Mouse (Mus musculus) lung, postnatal 0 days (tissue): ENCODE data around the gene Rnh1. TPM values are rescaled to one million over a fixed set of nuclear protein-coding genes. Genes with fewer than 3 reads are reported as not detected.

ENCODE experiments used
- ATAC-seq: fragments of 200-750 bp; cut with Nextera tagmentation; 2 replicates; pipeline ENCODE4 v1.8.0; 2017; ENCODE audit warnings: moderate library complexity
- DNase-seq: peaks from one replicate; pipeline ENCODE4 v3.0.0-alpha.2; 2016; ENCODE audit warnings: low spot score
- H3K27ac ChIP-seq: fragments of 300-500 bp; sonication (generic); 2 replicates; pipeline ENCODE4 v1.5.1; 2014; ENCODE audit warnings: antibody characterized with exemption, mild to moderate bottlenecking, low read length, mixed read lengths
- H3K27me3 ChIP-seq: fragments of 300-500 bp; sonication (generic); replicated peaks from 2 replicates; pipeline ENCODE4 v1.6.1; 2014; ENCODE audit warnings: low read length, mixed read lengths; ENCODE audit not compliant: insufficient read depth
- H3K36me3 ChIP-seq: fragments of 300-500 bp; sonication (generic); 2 replicates; pipeline ENCODE4 v1.6.1; 2014; ENCODE audit warnings: low read length, mixed read lengths; ENCODE audit not compliant: insufficient read depth
- H3K4me1 ChIP-seq: fragments of 300-500 bp; sonication (generic); 2 replicates; pipeline ENCODE4 v1.6.1; 2014; ENCODE audit warnings: antibody characterized with exemption, low read depth, low read length, mixed read lengths; ENCODE audit not compliant: insufficient read depth
- H3K4me2 ChIP-seq: fragments of 300-500 bp; sonication (generic); replicated peaks from 2 replicates; pipeline ENCODE4 v1.6.1; 2014; ENCODE audit warnings: low read depth, mild to moderate bottlenecking, low read length, moderate library complexity, mixed read lengths
- H3K4me3 ChIP-seq: fragments of 300-500 bp; sonication (generic); 2 replicates; pipeline ENCODE4 v1.5.1; 2014; ENCODE audit warnings: low read depth, low read length
- H3K9ac ChIP-seq: fragments of 300-500 bp; sonication (generic); replicated peaks from 2 replicates; pipeline ENCODE4 v1.6.1; 2014; ENCODE audit warnings: low read depth, mild to moderate bottlenecking
- H3K9me3 ChIP-seq: fragments of 300-500 bp; sonication (generic); 2 replicates; pipeline ENCODE4 v1.6.1; 2016; ENCODE audit warnings: low read length, mixed read lengths
- CTCF ChIP-seq: IDR thresholded peaks from 2 replicates; pipeline ENCODE4 v1.5.1; 2016; ENCODE audit warnings: antibody characterized with exemption, mild to moderate bottlenecking
- EP300 ChIP-seq: IDR thresholded peaks from 2 replicates; pipeline ENCODE4 v1.6.1; 2016; ENCODE audit warnings: antibody characterized with exemption, mild to moderate bottlenecking, control low read depth
- WGBS: fragments of 180-500 bp; shearing (Covaris S2); extraction: QIAGEN DNeasy Blood & Tissue Kit; methylation state at CpG from one replicate; pipeline ENCODE4 v1.1.7; 2014; 5-methylcytosine and 5-hydroxymethylcytosine counted together
- polyA plus RNA-seq: library from polyadenylated mRNA; unstranded; fragments of >200 nt; fragmentation: Nextera tagmentation; extraction: Ambion mirVana; gene quantifications from 2 replicates; pipeline ENCODE4 v1.2.1, GENCODE M21; 2015

Gene Rnh1
- polyA plus RNA-seq, 1 experiment from 2014 or later, result 187 TPM

- Histone ChIP-seq H3K36me3 (peaks cover 29% of the 10 kb centered on the region), H3K9ac (no peak overlapping the region), H3K9me3 (no peaks in the 10 kb centered on the region), H3K4me2 (peak overlapping the region; percentile 93), H3K27ac (no peak overlapping the region), H3K4me1 (peaks cover 14% of the 10 kb centered on the region; the same call in 1 of the 2 replicates), H3K4me3 (no peak overlapping the region), H3K27me3 (no peaks in the 10 kb centered on the region)
- DNase-seq (no peak), ATAC-seq (no peak)
- 86% methylated on average over 24 of the region's 24 CpGs for WGBS
- TF ChIP-seq EP300, result no peak
- no peak for TF ChIP-seq CTCF
Measured at GRCm38 (mm10) chr7:141191796-141192685, 19.4 kb upstream of the Rnh1 start.

DNA sequence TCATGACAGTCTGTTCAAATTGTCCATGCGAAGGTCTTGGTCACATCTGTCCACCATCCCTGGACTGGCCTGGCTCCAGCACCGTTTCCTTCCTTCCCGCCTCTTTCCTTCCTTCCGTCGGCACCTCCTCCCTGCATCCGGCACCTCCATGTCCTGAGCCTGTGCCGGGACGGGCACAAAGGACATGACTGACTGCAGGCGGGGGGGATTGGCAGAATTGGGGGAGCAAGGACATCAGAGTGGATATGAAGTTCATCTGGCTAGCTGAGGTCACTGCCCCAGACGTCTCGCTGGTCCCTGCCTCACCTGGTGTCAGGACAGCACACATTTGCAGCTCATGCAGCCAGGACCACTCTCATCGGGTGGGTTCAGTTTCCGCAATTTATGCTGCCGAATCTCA lies 18.4 kb upstream of the Rnh1 start:
- H3K9ac ChIP-seq, result no peak overlapping the region
- no peaks in the 10 kb centered on the region for H3K9me3 ChIP-seq
- H3K27ac ChIP-seq, result no peak overlapping the region
- DNase-seq (peak; percentile 24), ATAC-seq (no peak)
- 78% methylated on average over 14 of the region's 14 CpGs for WGBS
- no peak for TF ChIP-seq EP300
- no peak for TF ChIP-seq CTCF
- H3K27me3 ChIP-seq, result no peaks in the 10 kb centered on the region
- no peak overlapping the region for H3K4me2 ChIP-seq
- peaks cover 29% of the 10 kb centered on the region for H3K36me3 ChIP-seq
- H3K4me1 ChIP-seq, result peaks cover 14% of the 10 kb centered on the region; the same call in 1 of the 2 replicates
- H3K4me3 ChIP-seq, result no peak overlapping the region

DNA sequence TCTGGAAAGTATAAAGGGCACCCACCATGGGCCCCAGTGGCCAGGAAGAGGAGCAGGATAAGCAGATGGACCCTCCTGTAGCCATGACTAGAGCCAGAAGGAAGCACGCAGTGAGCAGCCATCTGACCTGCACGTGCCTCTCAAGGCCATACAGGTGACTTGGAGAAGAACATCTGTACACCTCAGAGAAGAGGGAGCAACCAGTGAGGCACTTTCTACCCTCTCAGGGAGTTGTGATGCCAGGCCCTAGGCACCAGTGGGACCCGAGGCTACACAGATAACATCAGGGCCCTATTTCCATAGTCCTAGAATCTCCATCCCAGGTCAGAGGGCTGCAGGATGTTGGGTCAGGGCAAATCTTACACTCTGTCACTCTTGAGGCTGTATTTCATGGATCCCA lies 17.6 kb upstream of the Rnh1 start:
- no peak overlapping the region for H3K4me3 ChIP-seq

GRCm38 (mm10) chr7:141188733-141189132 lies 16.1 kb upstream of the Rnh1 start:
- peaks cover 29% of the 10 kb centered on the region for H3K36me3 ChIP-seq
- ATAC-seq (no peak), DNase-seq (no peak)
- H3K4me1 ChIP-seq, result peaks cover 14% of the 10 kb centered on the region; the same call in 1 of the 2 replicates
- no peak overlapping the region for H3K4me2 ChIP-seq
- H3K4me3 ChIP-seq, result no peak overlapping the region
- no peaks in the 10 kb centered on the region for H3K9me3 ChIP-seq
- TF ChIP-seq EP300 (no peak), CTCF (no peak)
- H3K27me3 ChIP-seq, result no peaks in the 10 kb centered on the region
- H3K9ac ChIP-seq, result no peak overlapping the region
- WGBS, result 85% methylated on average over 3 of the region's 3 CpGs
- no peak overlapping the region for H3K27ac ChIP-seq

More for the DNA sequence above, 17.6 kb upstream of the Rnh1 start:
- Histone ChIP-seq H3K4me2 (no peak overlapping the region), H3K9ac (no peak overlapping the region), H3K4me1 (peaks cover 14% of the 10 kb centered on the region; the same call in 1 of the 2 replicates), H3K27ac (no peak overlapping the region), H3K27me3 (no peaks in the 10 kb centered on the region), H3K36me3 (peaks cover 29% of the 10 kb centered on the region), H3K9me3 (no peaks in the 10 kb centered on the region)
- TF ChIP-seq EP300 (no peak), CTCF (no peak)
- DNase-seq, result no peak
- ATAC-seq, result no peak
- WGBS, result 92% methylated on average over 3 of the region's 3 CpGs

GRCm38 (mm10) chr7:141188194-141188593 lies 15.5 kb upstream of the Rnh1 start:
- peaks cover 13% of the 10 kb centered on the region; the same call in 1 of the 2 replicates for H3K4me1 ChIP-seq
- H3K27ac ChIP-seq, result no peak overlapping the region
- TF ChIP-seq CTCF (no peak), EP300 (no peak)
- H3K36me3 ChIP-seq, result peaks cover 29% of the 10 kb centered on the region
- no peak overlapping the region for H3K4me3 ChIP-seq
- 67% methylated on average over 3 of the region's 3 CpGs for WGBS
- H3K4me2 ChIP-seq, result no peak overlapping the region
- no peak overlapping the region for H3K9ac ChIP-seq
- no peaks in the 10 kb centered on the region for H3K27me3 ChIP-seq
- DNase-seq, result no peak
- ATAC-seq, result no peak
- no peaks in the 10 kb centered on the region for H3K9me3 ChIP-seq

GRCm38 (mm10) chr7:141176173-141176572 lies 3.5 kb upstream of the Rnh1 start:
- Histone ChIP-seq H3K36me3 (no peaks in the 10 kb centered on the region), H3K9me3 (no peaks in the 10 kb centered on the region), H3K9ac (no peak overlapping the region), H3K4me3 (no peak overlapping the region), H3K27me3 (no peaks in the 10 kb centered on the region), H3K4me2 (no peak overlapping the region), H3K4me1 (0 out of 2 replicates have a peak, but pooled peaks cover 4% of the 10 kb centered on the region), H3K27ac (no peak overlapping the region)
- TF ChIP-seq EP300, result no peak
- peak; percentile 96 for TF ChIP-seq CTCF
- WGBS, result 2% methylated on average over 8 of the region's 8 CpGs
- DNase-seq (peak; percentile 93), ATAC-seq (no peak)
